Mouse (Mus musculus): ENCODE measurements around the gene Prkar2a.

GRCm38 (mm10) chr9:108799564-108799963, 110.5 kb downstream of the Prkar2a start:
- TF ChIP-seq ZC3H11A (IDR thresholded peaks at IDR 0.05; ENCODE audit: borderline replicate concordance, low read depth, low read length) (no peak), HCFC1 (IDR thresholded peaks at IDR 0.05; ENCODE audit: borderline replicate concordance, insufficient read depth, low read length) (no peak)

Measured in ES-E14 (cell line).